Mouse (Mus musculus) kidney, postnatal 10 days (tissue): ENCODE data around the gene Gtf2i.

Source experiments
- DNase-seq: peaks from one replicate; pipeline ENCODE4 v3.0.0; 2021; ENCODE audit warnings: mixed read lengths

The Gtf2i gene

GRCm38 (mm10) chr5:134237936-134238760 is 76.4 kb downstream of the Gtf2i start:
- peak; percentile 26 for DNase-seq

DNA sequence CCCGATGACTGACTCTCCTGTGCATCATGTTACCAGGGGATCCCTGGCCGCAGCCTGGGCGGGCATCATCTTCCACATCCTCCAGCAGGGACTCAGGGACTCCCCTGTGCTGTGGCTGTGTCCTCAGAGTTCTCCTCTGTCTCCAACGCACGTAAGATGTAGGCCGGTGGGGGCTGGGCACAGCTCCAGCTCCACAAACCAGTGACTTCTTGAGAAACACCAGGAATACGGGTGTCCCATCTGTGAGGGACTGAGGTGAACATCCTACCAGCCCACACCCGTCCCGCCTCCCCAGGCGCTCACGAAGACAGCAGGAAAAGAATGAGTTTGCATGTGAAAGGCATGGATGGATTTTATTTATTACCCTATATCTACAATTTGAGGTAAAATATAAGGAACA is 77.1 kb downstream of the Gtf2i start:
- no peak for DNase-seq

GRCm38 (mm10) chr5:134236796-134237195 is 77.8 kb downstream of the Gtf2i start:
- no peak for DNase-seq

- DNase-seq = no peak
These were observed 78.3 kb downstream of the Gtf2i start for GRCm38 (mm10) chr5:134236241-134236640.

GRCm38 (mm10) chr5:134235111-134235510 is 79.4 kb downstream of the Gtf2i start:
- peak; percentile 78 for DNase-seq

GRCm38 (mm10) chr5:134234205-134234604 is 80.4 kb downstream of the Gtf2i start:
- peak; percentile 41 for DNase-seq

DNA sequence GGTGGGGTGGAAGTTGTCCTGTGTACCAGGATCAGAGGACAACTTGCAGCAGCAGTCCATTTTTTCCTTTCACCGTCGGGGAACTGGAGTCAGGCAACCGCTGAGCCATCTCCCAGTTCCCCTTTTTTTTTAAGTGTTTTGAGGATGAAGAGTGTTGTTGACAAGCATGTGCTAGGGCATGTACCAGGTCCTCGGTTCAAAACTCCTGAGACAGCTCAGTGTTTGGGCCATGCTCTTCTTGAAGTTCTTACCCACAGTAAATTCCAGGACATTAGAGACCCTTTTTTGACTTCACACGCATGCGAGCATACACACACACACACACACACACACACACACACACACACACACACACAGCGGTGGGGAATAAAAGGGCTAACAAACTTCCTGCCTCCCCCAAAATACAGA is 81.3 kb downstream of the Gtf2i start:
- DNase-seq = no peak

GRCm38 (mm10) chr5:134232568-134232967 is 82.0 kb downstream of the Gtf2i start:
- DNase-seq = peak; percentile 60

- peak; percentile 35 for DNase-seq
These were observed 82.4 kb downstream of the Gtf2i start for GRCm38 (mm10) chr5:134232111-134232510.

DNA sequence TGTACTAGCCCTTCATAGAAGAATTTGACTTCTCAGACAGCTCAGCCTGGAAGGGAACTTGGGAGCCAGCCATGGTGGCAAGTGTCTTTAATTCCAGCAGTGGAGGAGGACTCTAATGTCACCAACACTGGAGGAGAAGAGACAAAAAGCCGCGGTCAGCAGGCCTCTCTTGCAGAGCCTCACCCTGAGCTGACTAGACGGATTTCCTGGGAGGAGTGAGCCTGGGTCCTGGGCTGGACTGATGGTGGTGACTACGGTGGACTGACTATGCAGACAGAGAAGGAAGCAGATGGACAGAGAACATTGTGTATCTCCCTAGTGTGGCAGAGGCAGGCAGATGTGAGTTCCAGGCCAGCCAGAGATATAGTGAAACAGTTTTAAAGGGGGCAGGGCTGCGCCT is 83.2 kb downstream of the Gtf2i start:
- peak; percentile 34 for DNase-seq

- DNase-seq = no peak
These were observed 85.2 kb downstream of the Gtf2i start, which contains the start of gene Ncf1 for GRCm38 (mm10) chr5:134229391-134229790. Ncf1 (minus strand) TSS chr5:134229625.

DNA sequence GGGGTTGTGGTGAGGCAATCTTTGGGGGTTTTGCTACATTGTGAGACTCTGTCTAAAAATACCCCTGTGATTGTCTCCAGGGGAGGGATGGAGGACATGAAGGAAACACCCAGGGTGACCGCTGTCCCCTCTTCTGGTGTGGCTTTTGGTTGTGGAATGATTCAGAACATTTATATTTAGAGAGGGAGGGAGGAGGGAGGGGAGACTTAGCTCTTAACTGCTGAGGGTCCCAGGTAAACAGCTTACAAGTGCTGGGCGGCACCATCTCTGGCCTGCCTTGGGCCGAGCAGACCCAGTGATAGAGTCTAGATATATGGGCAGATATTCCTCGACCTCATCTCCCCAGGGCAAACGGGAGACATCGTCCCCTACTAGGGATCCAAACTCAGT is 86.3 kb downstream of the Gtf2i start:
- no peak for DNase-seq

- DNase-seq = peak; percentile 28
These were observed 86.8 kb downstream of the Gtf2i start for GRCm38 (mm10) chr5:134227574-134228248.

GRCm38 (mm10) chr5:134226946-134227345 is 87.6 kb downstream of the Gtf2i start:
- no peak for DNase-seq

GRCm38 (mm10) chr5:134225110-134225901 is 89.3 kb downstream of the Gtf2i start:
- DNase-seq = peak; percentile 56

DNA sequence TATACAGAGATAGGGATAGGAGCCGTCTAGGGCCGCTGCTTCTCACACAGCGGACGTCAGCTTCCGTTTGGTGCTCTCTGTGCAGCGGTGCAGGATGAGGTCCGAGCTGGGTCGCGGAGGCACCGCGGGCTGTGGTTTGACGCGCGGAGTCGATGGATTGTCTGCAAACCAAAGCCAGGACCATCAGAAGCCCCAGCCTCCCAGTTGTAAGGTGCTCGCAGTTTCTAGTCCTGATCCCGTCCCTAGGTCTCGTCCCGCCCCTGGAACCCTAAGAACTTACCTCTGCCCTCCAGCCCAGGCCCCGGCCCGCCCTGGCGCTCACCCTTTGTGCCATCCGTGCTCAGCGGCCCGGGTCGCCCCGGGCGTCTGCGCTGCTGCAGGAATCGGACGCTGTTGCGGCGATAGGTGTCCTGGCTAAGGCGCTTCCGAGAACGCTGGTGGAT is 92.8 kb downstream of the Gtf2i start:
- peak; percentile 49 for DNase-seq

DNA sequence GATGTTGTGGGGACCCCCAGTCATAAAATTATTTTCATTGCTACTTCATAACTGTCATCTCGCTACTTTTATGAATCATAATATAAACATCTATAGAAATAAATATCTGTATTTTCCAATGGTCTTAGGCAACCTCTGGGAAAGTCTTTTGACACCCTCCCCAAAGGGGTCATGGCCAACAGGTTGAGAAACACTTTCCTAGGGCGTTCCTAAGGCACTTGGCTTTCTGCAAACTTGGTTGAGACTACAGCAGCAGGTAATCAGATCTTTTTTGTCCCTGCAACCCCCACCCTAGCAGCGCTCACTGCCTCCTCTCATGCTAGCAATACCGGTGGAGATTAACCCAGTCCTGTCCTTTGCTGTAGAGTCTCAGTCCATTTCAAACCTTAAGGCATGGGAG is 93.3 kb downstream of the Gtf2i start:
- no peak for DNase-seq

DNA sequence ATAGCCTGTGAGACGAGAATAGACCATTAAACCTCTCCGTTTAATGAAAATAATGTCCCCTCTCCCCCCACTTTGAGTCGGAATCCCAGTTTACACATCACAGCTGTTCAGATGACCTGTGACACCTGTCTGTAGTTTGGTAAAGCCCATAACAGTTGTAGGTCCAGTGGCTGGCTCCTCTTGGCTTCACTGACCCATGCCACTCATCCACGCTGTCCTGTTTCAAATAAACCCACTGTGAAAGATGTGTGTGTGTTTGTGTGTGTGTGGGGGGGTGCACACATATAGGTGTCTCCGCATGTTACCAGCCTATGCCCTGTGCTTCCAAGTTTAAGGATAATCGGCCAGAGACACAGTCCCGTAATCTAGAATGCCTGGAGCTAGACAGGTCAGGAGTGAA is 96.7 kb downstream of the Gtf2i start:
- DNase-seq = no peak

DNA sequence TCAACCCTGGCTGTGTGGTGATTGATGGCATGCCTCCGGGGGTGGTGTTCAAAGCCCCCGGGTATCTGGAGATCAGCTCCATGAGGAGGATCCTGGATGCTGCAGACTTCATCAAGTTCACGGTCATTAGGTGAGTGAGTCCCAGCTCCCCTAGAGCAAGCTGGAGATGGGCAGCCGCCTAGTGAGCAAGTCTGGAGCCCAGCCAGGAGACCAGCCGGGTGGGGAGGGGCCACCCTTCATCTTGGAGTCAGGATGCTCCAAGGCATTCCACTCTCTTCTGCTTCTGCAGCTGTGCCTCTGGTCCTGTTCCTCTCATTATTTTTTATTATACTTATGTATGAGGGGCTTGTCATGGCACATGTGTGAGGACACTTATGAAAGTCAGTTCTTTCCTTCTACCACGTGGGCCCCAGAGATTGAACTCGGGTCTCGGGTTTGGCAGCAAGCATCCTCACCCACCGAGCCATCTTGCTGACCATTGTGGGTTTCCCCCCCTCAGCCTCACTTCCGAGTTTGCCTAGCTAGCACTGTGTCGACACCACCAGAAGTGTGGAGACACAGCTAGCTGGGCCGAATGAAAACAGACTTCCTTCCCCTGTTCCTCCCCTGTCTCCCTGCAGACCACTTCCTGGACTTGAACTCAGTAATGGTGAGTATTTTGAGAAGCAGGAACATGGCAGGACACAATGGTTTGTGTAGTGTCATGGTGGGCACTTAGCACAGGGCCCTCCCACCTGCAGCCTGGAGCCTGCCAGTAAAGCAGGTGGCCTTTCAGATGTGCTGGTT is 100.3 kb downstream of the Gtf2i start:
- peak; percentile 72 for DNase-seq

DNA sequence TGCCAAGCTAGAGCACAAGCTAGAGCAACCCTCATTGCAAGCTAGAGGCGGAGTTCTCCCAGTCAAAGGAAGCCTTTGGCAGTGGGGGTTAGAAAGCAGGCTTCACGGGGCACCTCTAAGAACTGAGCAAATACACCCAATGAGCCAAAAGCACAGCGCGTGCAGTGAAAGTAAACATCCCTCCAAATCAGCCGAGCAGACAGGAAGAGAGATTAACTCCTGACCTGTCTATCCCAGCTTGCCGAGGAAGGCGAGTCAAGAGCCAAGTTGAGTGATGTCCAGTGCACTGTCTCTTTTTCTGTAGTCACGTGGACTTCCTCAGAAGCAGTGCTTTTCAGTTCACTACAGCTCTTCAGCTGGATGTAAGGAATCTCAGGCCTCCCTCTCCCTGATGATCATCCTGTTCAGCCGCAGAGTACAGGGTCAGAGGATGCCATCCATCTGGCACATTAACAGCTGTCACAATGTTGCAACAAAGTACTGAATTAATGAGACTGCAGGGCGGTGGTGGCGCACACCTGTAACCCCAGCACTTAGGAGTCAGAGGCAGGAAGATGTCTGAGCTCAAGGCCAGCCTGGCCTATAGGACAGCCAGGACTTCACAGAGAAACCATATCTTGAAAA is 104.5 kb downstream of the Gtf2i start:
- peak; percentile 63 for DNase-seq

DNA sequence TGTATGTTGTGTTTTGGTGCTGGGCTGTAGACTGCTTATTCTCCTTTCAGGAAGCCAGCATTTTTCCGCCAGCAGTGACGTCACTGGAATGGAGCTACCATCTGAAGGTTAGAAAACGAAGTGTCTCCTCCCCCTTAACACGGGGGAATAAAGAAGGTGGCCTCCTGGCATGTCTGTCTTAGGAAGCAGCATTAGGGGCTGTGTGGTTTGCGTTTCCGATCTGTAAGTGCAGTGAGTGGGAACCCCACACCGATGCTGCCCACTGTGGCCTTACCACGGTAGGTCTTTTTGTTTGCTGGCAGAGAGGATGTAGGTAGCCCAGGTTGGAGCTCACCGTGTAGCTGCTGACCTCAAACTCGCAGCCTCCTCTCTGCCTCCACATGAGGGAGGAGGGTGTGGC is 107.8 kb downstream of the Gtf2i start:
- no peak for DNase-seq

- no peak for DNase-seq
These were observed 120.9 kb downstream of the Gtf2i start for GRCm38 (mm10) chr5:134193664-134194063.
